Mouse (Mus musculus) spleen, adult 2 months (tissue): Measurements from ENCODE around the gene Ssc5d. TPM values are rescaled to one million over a fixed set of nuclear protein-coding genes. Genes with fewer than 3 reads are reported as not detected.

Experiments used
- DNase-seq, 2 experiments: peaks; one replicate each; pipeline versions ENCODE4 v3.0.0 to v3.0.0-alpha.2; 2012 to 2021; ENCODE audit warnings: low spot score in 2 of 2, low read depth in 1 of 2
- H3K27ac ChIP-seq: fragments of 200-500 bp; 2 replicates; pipeline ENCODE4 v1.5.1; 2012; ENCODE audit warnings: low read length, inconsistent platforms; ENCODE audit not compliant: insufficient read depth
- H3K27me3 ChIP-seq: fragments of 200-500 bp; 2 replicates; pipeline ENCODE4 v1.6.1; 2012; ENCODE audit warnings: mild to moderate bottlenecking, moderate library complexity, low read length, inconsistent platforms; ENCODE audit not compliant: control insufficient read depth, insufficient read depth
- H3K36me3 ChIP-seq: fragments of 200-500 bp; 2 replicates; pipeline ENCODE4 v1.6.1; 2012; ENCODE audit warnings: mild to moderate bottlenecking, low read length, inconsistent platforms; ENCODE audit not compliant: control insufficient read depth, insufficient read depth
- H3K4me1 ChIP-seq: fragments of 200-500 bp; 2 replicates; pipeline ENCODE4 v1.6.1; 2011; ENCODE audit warnings: inconsistent platforms; ENCODE audit not compliant: control insufficient read depth, insufficient read depth, insufficient read length
- H3K4me3 ChIP-seq: fragments of 200-500 bp; 2 replicates; pipeline ENCODE4 v1.5.1; 2011; ENCODE audit warnings: mild to moderate bottlenecking, inconsistent platforms; ENCODE audit not compliant: insufficient read depth, insufficient read length; ENCODE audit errors: extremely low read depth
- CTCF ChIP-seq: fragments of 200-500 bp; IDR thresholded peaks from 2 replicates; pipeline ENCODE4 v1.5.1; 2011; ENCODE audit warnings: mild to moderate bottlenecking, inconsistent platforms; ENCODE audit not compliant: insufficient read depth, insufficient read length, insufficient replicate concordance; ENCODE audit errors: extremely low read depth
- POLR2A ChIP-seq: fragments of 200-500 bp; IDR thresholded peaks from 2 replicates; pipeline ENCODE4 v1.6.1; 2011; ENCODE audit warnings: low read depth, low read length, inconsistent platforms
- WGBS: fragments of 180-500 bp; shearing (Covaris S2); methylation state at CpG from one replicate; pipeline ENCODE4 v1.1.7; 2018; 5-methylcytosine and 5-hydroxymethylcytosine counted together
- polyA plus RNA-seq: library from polyadenylated mRNA; depleted of rRNA; stranded (reverse); fragments of >200 nt; gene quantifications from 2 replicates; pipeline ENCODE4 v1.2.3, GENCODE M21; 2012

Ssc5d gene
- polyA plus RNA-seq, 1 experiment: 1.8 TPM

GRCm38 (mm10) chr7:4934160-4934914 is 8.8 kb downstream of the Ssc5d start:
- Histone ChIP-seq H3K36me3 (no peaks in the 10 kb centered on the region), H3K27me3 (no peaks in the 10 kb centered on the region), H3K27ac (no peak overlapping the region), H3K4me3 (no peak overlapping the region), H3K4me1 (no peaks in the 10 kb centered on the region)
- DNase-seq: no peak
- TF ChIP-seq CTCF: no peak
- TF ChIP-seq POLR2A: no peak
- 79% methylated on average over 4 of the region's 4 CpGs for WGBS

DNA sequence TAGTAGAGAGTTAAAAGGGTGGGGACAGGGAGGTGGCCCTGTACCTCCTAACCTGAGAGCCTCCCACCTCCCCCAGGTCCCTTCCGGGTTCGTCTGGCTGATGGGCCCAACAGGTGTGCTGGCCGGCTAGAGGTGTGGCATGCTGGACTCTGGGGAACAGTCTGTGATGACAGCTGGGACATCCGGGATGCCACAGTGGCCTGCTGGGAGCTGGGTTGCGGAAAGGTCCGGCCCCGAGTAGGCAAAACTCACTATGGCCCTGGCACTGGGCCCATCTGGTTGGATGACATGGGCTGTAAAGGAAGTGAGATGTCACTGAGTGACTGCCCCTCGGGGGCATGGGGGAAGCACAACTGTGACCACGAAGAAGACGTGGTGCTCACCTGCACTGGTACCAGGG is 11.2 kb downstream of the Ssc5d start:
- Histone ChIP-seq H3K36me3 (no peaks in the 10 kb centered on the region), H3K4me3 (no peak overlapping the region), H3K27me3 (no peaks in the 10 kb centered on the region), H3K4me1 (no peaks in the 10 kb centered on the region), H3K27ac (no peak overlapping the region)
- TF ChIP-seq CTCF: no peak
- no peak for TF ChIP-seq POLR2A
- DNase-seq: no peak
- WGBS: 51% methylated on average over 10 of the region's 10 CpGs

GRCm38 (mm10) chr7:4937392-4937791 is 11.8 kb downstream of the Ssc5d start:
- Histone ChIP-seq H3K4me3 (no peak overlapping the region), H3K36me3 (no peaks in the 10 kb centered on the region), H3K27ac (no peak overlapping the region), H3K4me1 (no peaks in the 10 kb centered on the region), H3K27me3 (no peaks in the 10 kb centered on the region)
- no peak for DNase-seq
- 65% methylated on average over 11 of the region's 11 CpGs for WGBS
- no peak for TF ChIP-seq CTCF
- TF ChIP-seq POLR2A: no peak

DNA sequence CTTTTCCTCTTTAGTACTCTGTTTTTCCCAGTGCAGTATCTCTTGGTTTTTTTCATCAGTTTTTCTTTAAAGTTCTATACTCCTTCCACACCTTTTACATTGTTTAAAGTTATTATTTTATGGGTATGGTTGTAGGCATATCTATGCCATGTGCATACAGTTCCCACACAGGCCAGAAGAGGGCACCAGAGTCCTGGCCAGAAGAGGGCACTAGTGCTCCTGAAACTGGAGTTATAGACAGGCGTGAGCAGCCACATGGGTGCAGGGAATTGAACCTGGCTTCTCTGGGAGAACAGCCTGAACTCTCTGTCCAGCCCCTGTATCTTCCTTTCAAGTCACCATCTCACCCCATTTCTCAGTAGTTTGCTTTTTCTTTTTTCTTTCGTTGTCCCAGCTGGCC is 12.9 kb downstream of the Ssc5d start:
- Histone ChIP-seq H3K4me1 (peaks cover 1% of the 10 kb centered on the region; the same call in 1 of the 2 replicates), H3K4me3 (no peak overlapping the region), H3K27ac (no peak overlapping the region), H3K36me3 (no peaks in the 10 kb centered on the region), H3K27me3 (no peaks in the 10 kb centered on the region)
- 32% methylated on average over 2 of the region's 2 CpGs for WGBS
- peak in 1 of 2 experiments; percentile 77 for DNase-seq
- TF ChIP-seq CTCF (peak; percentile 74; the same call in 1 of the 2 replicates), POLR2A (no peak)

- H3K4me1 ChIP-seq: peaks cover 5% of the 10 kb centered on the region; the same call in 1 of the 2 replicates
- H3K36me3 ChIP-seq: no peaks in the 10 kb centered on the region
- TF ChIP-seq CTCF (peak; percentile 83; the same call in 1 of the 2 replicates), POLR2A (no peak)
- peak; percentile 67 to 81 for DNase-seq
- WGBS: 17% methylated on average over 9 of the region's 9 CpGs
- no peaks in the 10 kb centered on the region for H3K27me3 ChIP-seq
- H3K27ac ChIP-seq: no peak overlapping the region
- H3K4me3 ChIP-seq: no peak overlapping the region
Measured at GRCm38 (mm10) chr7:4940068-4940479, 14.5 kb downstream of the Ssc5d start.

DNA sequence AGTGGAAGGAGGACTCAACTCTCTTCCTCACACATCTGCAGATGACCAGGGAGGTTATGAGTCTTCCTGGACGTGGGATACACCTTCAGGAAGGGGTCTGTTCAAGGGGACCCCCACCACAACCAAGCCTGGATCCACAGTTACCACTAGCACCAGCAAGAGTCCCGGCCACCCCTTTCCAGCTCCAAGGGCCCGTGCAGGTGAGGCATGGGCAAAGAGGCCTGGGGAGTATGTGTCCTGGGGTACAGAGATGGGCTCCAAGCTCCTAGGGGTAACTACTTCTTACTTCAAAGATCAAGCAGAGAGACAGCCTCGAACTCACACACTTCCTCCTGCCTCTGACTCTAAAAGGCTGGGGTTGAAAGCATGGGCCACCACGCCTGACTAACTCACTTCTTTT is 17.1 kb downstream of the Ssc5d start:
- Histone ChIP-seq H3K4me1 (peaks cover 5% of the 10 kb centered on the region; the same call in 1 of the 2 replicates), H3K27me3 (no peaks in the 10 kb centered on the region), H3K27ac (no peak overlapping the region), H3K4me3 (no peak overlapping the region), H3K36me3 (no peaks in the 10 kb centered on the region)
- 48% methylated on average over 5 of the region's 5 CpGs for WGBS
- TF ChIP-seq CTCF: no peak
- no peak for TF ChIP-seq POLR2A
- DNase-seq: no peak
